Mouse (Mus musculus): ENCODE results near the gene Prss45.

The Prss45 gene

DNA sequence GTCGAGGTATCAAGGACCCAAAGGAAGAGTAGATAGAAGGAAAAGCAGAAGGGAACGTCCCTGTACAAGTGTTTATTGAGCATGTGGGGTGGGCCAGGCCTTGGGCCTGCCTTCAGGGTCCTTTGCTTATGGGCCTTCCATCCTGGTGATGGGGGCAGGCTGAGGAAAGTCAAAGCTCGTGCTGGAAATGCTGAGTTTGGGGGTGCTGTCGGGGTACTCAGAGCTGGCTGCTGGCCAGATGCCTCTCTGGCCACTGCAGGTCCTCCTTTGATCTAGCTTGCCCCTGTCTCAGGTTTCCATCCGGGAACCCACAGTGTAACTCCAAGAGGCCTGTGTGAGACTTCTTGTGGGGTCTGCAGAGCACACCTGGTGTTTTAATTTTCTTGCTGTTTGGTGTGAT, 24.1 kb downstream of the Prss45 start:
- no peak for DNase-seq

- DNase-seq = no peak
These were observed 24.7 kb downstream of the Prss45 start for GRCm38 (mm10) chr9:110858967-110859596.

- DNase-seq = peak; percentile 64
These were observed 36.6 kb downstream of the Prss45 start for GRCm38 (mm10) chr9:110871030-110871429.

- peak; percentile 85 for DNase-seq
These were observed 39.6 kb downstream of the Prss45 start for GRCm38 (mm10) chr9:110873681-110874659.

DNA sequence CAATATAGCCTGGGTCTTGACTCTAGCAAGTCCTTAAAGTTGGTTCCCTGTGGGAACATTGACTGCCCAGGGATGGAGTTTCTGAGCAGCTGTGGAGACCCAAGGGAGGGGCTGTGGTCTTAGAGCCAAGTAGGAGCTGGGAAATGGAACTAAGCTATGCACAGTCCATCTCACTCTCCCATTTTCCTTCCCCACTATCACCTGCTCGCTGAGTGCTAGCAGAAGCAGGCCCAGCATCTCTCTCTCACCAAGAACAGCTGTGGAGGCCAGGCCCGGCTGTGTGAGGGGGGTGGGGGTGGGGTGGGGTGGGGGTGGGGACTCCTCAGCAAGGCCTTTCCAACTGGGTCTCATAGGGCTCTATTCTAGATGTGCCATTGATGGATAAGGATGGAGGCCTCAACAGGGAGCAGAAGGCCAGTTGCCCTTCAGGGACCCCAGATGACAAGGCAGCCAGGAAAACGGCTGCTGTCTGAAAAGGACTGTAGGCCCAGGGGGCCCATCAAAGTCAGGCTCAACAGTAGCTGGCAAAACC, 40.3 kb downstream of the Prss45 start:
- no peak for DNase-seq

GRCm38 (mm10) chr9:110875288-110875695, 40.9 kb downstream of the Prss45 start:
- DNase-seq = no peak

- DNase-seq = no peak
These were observed 43.0 kb downstream of the Prss45 start for GRCm38 (mm10) chr9:110877353-110877752.

GRCm38 (mm10) chr9:110877888-110878287, 43.5 kb downstream of the Prss45 start:
- DNase-seq = peak; percentile 70

DNA sequence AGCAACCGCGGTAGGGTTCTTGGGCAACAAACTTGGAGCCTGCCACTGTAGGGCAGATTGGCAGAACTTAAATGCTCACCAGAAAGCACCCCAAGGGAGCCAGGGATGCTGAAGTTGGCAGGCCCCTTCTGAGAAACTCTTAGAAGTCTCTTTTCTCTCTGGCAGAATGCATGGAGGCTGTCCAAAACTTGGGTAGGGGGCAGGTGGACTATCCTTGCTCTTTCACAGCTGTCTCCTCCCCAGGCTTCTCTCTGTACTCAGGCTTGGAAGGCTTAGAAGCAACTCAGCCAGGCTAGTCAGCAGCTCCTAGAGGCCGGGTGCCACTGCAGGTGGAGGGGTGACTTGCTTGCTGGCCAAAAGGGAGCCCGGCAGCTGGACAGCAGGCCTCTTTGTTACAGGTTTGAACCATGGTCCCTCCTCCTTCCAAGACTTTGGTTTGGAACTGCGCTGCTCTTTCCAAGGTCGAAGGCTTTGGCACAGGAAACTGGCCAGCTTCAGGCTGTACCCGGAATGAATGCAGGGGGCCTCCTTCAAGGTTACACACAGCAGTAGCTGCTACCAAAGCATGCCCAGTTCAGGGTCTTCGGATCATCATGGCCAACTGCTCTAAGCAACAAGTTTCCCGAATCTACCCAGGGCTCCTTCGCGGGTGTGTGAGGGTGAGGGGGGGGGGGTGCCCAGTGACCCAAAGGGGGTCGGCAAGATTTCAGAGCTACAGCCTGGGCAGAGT, 45.0 kb downstream of the Prss45 start, which contains the start of gene Als2cl:
TSS of gene Als2cl (plus strand) at position 680 of the 730 bp plus-strand sequence.
- DNase-seq = peak; percentile 62

DNA sequence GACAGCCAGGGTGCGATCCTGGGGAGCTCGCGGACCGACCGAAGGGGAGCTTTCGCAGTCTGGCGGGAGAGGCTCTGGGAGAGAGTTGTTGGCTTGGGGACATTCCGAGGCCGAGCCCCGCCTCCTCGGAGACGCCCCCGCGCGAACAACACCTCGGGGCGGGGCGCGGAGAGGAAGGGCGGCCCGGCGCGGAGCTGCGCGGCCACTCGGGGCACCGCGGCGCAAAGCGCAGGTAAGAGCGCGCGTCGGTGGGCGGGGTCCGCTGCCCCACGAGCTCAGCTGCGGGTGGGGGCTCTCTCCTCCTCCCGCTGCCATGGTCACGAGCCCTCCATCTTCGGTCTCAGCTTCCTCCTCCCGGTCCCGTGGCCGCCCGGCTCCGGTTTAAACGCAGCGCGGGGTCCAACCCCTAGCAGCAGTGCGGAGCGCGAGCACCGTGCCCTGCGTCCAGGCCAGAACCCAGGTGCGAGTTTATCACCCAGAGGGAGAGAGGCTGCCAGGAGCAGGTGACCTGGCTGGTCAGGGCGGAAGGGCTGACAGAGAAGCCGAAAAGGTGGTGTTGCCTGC, 45.7 kb downstream of the Prss45 start, which contains the start of gene Tmie:
TSS of gene Tmie (minus strand) at position 116 of the 564 bp plus-strand sequence.
- DNase-seq = peak; percentile 91

DNA sequence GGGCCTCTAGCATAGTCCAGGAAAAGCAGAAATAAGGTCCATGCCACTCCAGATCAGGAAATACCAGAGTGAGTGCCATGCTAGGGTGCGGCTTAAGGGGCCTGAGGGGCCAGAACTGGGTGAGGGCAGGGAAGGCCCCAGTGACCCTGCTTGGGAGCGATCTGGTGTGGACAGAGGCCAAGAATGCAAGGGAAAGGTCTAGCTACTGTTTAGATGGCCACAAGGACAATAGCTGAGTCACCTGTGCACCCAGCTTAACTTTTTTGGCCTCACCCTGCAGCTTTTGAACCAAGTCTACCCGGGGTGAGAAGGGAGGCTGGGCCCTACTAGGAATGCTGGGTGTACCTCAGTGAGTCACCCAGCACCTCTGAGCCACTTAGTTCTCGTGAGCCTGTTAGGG, 46.4 kb downstream of the Prss45 start:
- peak; percentile 47 for DNase-seq

DNA sequence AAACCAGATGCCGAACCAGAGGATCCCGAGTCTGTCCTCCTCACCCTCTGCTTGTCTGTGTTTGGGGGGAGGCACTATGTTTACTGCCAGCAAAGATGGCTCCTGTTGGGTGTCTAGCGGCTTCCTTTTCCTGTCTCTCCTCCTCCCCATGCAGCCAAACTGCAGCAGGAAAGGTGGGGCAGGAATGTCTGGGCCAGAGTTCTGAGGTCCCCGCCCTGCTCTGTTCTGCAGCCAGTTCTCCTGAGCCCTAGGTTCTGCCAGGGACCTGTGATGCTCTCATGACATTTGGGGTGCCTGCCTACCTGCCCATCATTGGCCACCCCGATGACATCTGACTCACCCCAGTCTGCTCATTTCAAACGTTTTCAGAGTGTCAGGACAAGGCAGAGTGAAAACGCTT, 47.6 kb downstream of the Prss45 start:
- peak; percentile 53 for DNase-seq

GRCm38 (mm10) chr9:110887388-110888303, 53.3 kb downstream of the Prss45 start:
- DNase-seq = no peak

DNA sequence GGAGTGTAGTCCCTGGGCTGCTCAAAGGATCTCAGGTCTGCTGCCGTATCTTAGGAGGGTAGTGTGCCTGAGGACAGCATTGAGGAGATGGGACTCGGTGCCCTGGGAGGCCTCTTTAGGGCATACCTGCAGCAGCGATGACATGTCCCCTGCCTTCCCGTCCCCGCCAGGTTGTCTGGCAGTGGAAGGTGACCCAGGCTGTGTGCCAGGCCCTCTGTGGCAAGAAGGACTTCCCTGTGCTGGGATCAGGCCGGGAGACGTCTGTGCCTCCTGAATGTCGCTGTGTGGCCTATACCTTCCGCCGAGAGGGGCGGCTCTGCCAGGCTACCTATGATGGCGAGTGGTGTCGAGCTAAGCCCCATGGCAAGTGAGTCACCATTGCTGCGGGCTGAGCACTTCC, 54.5 kb downstream of the Prss45 start:
- no peak for DNase-seq

DNA sequence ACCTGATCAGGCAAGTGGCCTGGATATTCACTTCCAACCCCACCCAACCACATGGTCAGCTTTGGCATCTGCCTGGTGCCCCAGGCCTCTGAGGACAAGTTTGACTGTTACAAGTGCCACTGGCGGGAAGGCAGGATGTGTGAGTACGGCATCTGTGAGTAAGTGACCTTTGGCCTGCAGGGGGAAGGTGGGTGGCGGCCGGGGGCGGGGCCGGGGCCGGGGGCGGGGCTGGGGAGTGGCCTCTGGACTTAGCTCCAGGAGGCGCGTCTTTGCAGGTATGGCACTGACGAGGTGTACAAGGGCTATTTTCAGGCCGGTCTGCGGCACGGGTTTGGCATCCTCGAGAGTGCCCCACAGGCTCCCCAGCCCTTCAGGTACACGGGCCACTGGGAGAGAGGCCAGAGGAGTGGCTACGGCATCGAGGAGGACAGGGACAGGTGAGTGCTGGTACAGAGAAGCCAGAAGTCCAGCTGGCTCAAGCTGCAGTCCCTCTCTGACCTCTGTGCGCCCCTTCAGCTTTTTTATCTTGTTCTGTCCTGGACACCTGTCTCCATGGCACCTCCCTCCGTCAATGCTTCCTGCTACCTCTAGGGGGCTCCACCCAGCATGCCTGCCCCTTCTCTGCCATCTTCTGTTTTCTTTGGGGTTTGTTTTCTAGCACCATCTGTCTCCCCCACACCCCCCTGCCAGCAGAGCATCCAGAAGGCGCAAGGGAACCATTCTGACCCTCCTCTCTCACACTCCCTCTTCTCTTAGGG, 55.8 kb downstream of the Prss45 start:
- DNase-seq = peak; percentile 51
